Mouse (Mus musculus) erythroblast, adult 5-6 weeks (primary cell): Measurements from ENCODE around the gene Pla2g15. TPM values are rescaled to one million over a fixed set of nuclear protein-coding genes. Genes with fewer than 3 reads are reported as not detected.

Experiments used
- ATAC-seq: replicated peaks from 2 replicates; pipeline ENCODE4 v1.8.0; 2016; ENCODE audit warnings: moderate number of reproducible peaks, mild to moderate bottlenecking, moderate TSS enrichment, inconsistent platforms; ENCODE audit not compliant: poor library complexity, low FRiP score, severe bottlenecking
- total RNA-seq, 2 experiments: library from RNA; stranded (forward) in 1 of 2; stranded (reverse) in 1 of 2; fragments of 150-400 nt in 1 of 2; fragments of 200-764, 138-1000 nt in 1 of 2; gene quantifications; 2 replicates each; pipeline versions ENCODE4 v1.2.3 to v1.2.4; 2015 to 2017; ENCODE audit warnings: low replicate concordance in 2 of 2

Gene Pla2g15
- total RNA-seq, 2 experiments from 2014 or later: 5.4 to 6.3 TPM

- ATAC-seq: no peak
These were observed 16.3 kb upstream of the Pla2g15 start for GRCm38 (mm10) chr8:106133946-106134345.

GRCm38 (mm10) chr8:106134751-106135571, 15.2 kb upstream of the Pla2g15 start:
- ATAC-seq: no peak

GRCm38 (mm10) chr8:106135672-106136071, 14.5 kb upstream of the Pla2g15 start:
- no peak for ATAC-seq

GRCm38 (mm10) chr8:106136156-106137130, 13.8 kb upstream of the Pla2g15 start, which contains the start of gene Esrp2:
Esrp2 (minus strand) TSS chr8:106136974.
- ATAC-seq: no peak

GRCm38 (mm10) chr8:106137218-106137905, 12.8 kb upstream of the Pla2g15 start:
- ATAC-seq: no peak

- no peak for ATAC-seq
These were observed 12.2 kb upstream of the Pla2g15 start for GRCm38 (mm10) chr8:106137906-106138477.

GRCm38 (mm10) chr8:106138616-106139015, 11.6 kb upstream of the Pla2g15 start:
- ATAC-seq: no peak

GRCm38 (mm10) chr8:106140191-106140590, 10.0 kb upstream of the Pla2g15 start:
- ATAC-seq: no peak

GRCm38 (mm10) chr8:106140769-106141168, 9.4 kb upstream of the Pla2g15 start:
- peak; percentile 84 for ATAC-seq

- ATAC-seq: no peak
These were observed 4.9 kb upstream of the Pla2g15 start for GRCm38 (mm10) chr8:106145331-106145730.

GRCm38 (mm10) chr8:106146014-106146413, 4.2 kb upstream of the Pla2g15 start:
- no peak for ATAC-seq

- no peak for ATAC-seq
These were observed 2.2 kb upstream of the Pla2g15 start for GRCm38 (mm10) chr8:106147868-106148565.

GRCm38 (mm10) chr8:106149025-106149424, 1.2 kb upstream of the Pla2g15 start:
- ATAC-seq: no peak

- peak; percentile 36 for ATAC-seq
These were observed 428 bp downstream of the Pla2g15 start for GRCm38 (mm10) chr8:106150653-106151000.

- no peak for ATAC-seq
These were observed 842 bp downstream of the Pla2g15 start for GRCm38 (mm10) chr8:106151041-106151440.

- no peak for ATAC-seq
These were observed 2.7 kb downstream of the Pla2g15 start for GRCm38 (mm10) chr8:106152876-106153275.

GRCm38 (mm10) chr8:106157419-106157818, 7.2 kb downstream of the Pla2g15 start:
- ATAC-seq: no peak

GRCm38 (mm10) chr8:106158381-106158780, 8.2 kb downstream of the Pla2g15 start:
- ATAC-seq: no peak

- ATAC-seq: no peak
These were observed 9.7 kb downstream of the Pla2g15 start for GRCm38 (mm10) chr8:106159876-106160275.
